Mouse (Mus musculus): ENCODE measurements around the gene Olfr11.

Gene Olfr11

DNA sequence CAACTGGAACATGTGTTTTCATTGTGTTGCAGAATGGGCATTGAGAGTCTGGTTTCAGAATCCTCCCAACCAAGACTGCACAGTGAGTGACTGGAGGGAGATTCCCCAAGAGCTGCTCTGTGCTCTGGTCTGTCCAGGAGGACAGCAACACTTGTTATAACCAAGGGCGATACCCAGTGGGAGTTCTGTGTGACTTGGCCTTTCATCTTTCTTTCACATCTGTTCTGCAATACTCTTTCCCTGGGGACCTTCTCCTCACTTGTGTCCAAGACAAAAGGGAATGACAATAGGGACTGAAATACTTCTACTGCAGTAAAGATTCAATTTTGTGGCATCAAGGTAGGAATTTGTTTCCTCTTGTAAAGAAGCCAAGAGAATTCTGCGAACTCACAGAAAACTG, at the start of gene Olfr11:
Olfr11 (minus strand) TSS at position 101 of the 400 bp plus-strand sequence.
- no peak for DNase-seq

- no peak for DNase-seq
Measured at GRCm38 (mm10) chr13:21677305-21677704, 35.0 kb upstream of the Olfr11 start, which contains the start of gene Olfr1360. Gene Olfr1360 (minus strand): TSS chr13:21677405.

DNA sequence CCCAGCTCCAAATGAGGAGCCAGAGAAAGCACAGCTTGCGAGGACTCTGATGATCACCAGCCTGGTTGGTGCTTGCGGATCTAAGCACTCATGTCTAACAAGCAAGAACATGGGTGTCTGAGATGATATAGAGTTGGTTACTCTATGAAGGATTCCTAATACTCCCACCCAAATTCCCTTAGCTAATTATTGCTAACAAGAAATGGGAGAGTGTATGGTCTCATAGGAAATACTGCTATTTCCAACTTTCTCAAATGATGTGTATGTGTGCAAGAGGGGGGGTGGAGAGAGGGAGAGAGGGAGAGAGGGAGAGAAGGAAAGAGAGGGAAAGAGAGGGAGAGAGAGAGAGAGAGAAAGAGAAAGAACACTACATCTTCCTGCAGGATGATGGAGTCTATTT, 21.0 kb upstream of the Olfr11 start, which contains the start of gene Olfr1361:
Olfr1361 (minus strand) TSS at position 101 of the 400 bp plus-strand sequence.
- DNase-seq: no peak

DNA sequence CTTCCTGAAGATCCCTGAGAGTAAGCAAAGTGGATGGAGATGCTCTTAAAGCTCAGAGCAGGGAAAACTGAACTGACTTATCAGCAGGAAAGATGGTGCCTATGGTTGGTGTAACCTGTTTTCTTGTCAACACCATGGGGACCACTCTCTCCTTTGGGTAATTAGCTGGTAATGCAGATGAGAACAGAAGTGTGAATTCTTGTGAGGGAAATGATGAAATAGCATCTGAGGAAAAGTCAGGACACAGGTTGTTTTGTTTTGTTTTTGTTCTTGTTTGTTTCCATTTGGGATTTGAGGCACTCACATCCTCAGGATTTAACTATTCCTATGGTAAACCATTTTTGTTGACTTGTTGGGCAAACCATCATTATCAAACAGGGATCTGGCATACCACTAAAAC, 28.4 kb downstream of the Olfr11 start, which contains the start of gene Olfr1362:
Olfr1362 (minus strand) TSS at position 101 of the 400 bp plus-strand sequence.
- DNase-seq: no peak

GRCm38 (mm10) chr13:21591618-21592017, 50.7 kb downstream of the Olfr11 start:
- no peak for DNase-seq
